Mouse (Mus musculus) testis, postnatal 10 days (tissue): Measurements from ENCODE around the gene Arhgef1.
"Not testable (repeated sequence)": the region's sequence is repeated elsewhere in the genome, so short reads cannot be mapped to it uniquely, and the experiment has no call there.

ENCODE experiments used
- DNase-seq: peaks from one replicate; pipeline ENCODE4 v3.0.0; 2021; ENCODE audit warnings: low spot score

Gene Arhgef1

DNA sequence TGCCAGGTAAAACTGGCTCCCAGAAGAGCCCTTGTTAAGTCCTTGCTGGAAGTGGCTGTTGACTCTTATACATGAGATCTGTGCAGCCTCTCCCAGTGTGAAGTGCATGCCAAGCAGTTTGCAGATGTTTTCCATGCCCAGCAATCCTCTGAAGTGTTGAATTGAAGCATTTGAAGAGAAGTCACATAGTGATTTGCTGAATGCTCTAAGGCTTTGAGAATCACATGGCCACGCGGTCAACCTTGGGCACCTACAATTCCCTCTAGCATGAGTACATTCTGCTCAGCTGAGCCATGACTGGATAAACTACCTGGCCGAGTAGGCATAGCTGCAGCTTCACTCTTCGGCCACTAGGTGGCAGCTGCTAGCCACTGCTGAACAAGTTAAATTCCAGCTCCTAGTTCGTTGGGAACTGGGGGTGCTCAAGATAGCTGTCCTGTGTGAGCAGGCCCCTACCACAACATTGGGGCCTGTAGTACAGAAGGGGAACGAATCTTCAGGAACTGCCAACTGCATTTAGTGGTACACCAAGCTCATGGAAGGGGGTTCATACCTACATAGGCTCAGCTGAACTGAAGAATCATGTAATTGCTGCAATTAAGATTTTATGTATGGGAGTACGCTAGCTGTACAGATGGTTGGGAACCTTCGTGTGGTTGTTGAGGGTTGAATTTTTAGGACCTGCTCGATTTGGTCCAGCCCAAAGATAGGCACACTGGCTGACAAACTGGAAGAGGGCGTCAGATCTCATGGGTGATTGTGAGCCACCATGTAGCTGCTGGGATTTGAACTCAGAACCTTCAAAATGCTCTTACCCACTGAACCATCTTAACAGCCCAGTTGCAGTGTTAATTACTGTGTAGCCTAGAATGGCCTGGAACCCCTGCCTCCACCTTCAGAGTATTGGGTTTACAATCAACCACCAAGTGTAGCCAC, 12.2 kb upstream of the Arhgef1 start:
- DNase-seq = peak; percentile 77

DNA sequence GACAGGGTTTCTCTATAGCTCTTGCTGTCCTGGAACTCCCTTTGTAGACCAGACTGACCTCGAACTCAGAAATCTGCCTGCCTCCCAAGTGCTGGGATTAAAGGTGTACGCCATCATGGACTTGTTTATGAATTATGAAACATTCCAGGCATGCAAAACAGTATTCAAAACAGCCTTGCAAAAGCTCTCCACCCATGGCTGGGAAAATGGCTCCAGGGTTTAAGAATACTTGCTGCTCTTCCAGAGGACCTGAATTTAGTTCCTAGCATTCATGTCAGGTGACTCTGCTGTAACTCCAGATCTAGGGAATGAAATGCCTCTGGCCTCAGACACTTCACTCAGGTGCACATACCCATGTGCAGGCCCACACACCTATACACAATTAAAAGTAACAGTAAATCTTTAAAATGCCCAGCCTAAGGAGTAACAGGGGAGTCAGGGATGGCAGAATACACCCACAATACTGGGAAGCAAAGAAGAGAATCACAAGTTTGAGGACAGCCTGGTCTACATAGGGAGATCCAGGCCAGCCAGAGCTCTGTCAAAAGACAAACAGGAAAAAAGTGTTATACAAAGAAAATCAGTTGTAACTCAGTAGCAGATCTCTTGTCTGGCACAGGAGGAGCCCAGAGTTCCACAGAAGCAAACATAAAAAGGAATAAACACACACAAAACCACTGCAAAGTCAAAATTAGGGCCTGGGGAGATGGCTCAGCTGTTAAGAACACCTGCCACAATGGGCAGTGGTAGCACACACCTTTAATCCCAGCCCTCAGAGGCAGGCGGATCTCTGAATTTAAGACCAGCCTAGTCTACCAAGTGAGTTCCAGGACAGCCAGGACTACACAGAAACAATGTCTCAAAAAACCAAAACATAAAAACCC, 11.2 kb upstream of the Arhgef1 start:
- DNase-seq = no peak

DNA sequence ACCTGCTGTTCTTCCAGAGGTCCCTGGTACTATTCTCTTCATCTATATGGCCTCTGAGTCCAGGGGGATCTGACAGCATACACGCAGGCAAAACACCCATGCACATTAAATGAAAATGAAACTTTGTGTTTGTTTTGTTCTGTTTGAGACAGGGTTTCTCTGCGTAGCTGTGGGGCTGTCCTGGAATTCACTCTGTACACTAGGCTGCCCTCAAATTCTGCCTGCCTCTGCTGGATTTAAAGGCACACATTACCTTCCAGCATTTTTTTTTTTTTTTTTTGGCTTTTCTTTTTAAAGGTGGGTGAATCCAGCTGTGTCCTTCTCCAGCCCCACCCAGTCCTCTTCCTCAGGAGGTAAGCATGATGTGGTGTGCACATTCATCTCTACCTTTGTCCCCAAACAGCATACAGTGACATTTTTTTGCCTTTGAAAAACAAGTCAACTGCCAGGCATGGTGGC, 10.6 kb upstream of the Arhgef1 start:
- no peak for DNase-seq

DNA sequence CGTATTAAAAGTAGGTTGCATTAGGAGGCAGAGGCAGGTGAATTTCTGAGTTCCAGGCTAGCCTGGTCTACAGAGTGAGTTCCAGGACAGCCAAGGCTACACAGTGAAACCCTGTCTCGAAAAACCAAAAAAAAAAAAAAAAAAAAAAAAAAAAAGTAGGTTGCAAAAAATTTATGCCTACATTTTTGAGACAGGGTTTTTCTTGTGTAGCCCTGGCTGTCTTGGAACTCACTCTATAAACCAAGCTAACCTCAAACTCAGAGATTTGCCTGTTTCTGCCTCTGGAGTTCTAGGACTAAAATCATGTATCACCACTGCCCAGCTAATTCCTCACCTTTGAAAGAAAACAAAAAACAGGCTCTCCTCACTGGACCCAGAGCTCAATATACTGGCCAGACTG, 7.0 kb upstream of the Arhgef1 start:
- DNase-seq = not testable (repeated sequence)

DNA sequence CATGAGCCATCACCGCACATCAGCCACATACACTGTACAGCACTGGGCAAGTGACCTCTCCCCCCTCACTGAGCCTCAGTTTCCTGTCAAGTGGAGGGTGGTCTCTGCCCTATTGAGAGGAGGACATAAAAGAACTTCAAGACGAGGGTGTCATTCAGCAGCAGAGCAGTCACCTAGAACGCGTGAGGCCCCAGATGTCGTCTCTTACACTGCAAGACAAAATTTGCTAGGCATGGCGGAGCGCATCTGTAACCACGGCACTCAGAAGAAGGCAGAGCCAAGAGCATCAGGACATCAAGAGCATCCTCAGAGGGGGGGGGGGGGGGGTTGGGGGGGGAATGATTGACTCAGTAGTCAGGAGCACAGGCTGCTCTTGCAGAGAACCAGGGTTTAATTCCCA, 6.4 kb upstream of the Arhgef1 start:
- DNase-seq = no peak

DNA sequence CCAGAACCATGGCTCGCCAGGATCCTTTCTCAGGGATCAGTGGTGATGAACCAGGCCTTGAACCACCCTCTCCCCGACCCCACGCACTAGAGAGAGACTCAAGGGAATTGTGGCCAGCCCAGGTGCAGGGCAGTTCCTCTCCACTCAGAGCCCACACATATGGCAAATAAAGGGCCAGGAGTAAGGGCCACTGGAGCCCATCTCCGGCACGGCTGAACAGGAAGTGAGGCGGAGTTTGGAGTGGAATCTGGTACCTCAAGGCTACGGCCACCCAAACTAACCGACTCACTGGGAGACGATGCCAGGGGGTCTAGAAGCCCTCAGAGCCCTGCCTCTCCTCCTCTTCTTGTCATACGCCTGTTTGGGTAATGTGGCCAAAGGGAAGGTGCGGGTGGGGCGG, 5.5 kb upstream of the Arhgef1 start, which contains the start of gene Cd79a:
TSS of gene Cd79a (plus strand) at position 158 of the 400 bp plus-strand sequence.
- DNase-seq = no peak

DNA sequence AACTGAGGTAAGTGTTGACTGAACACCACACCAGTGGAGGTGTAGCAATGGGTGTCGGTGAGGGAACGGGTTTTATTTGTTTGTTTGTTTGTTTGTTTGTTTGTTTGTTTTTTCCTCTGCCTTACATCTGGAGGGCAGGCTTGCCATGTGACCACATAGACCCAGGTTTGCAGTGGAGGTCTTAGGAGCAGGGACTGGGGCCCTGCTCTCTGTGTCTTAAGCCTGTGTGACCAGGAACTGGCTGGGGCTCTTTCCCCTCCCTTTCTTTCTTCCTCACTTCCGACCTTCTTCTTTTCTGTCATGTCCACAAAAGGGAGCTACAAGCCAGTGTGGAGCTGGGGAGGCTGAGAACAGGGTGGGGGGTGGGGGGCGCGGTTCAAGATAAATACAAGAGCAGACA, 4.8 kb upstream of the Arhgef1 start:
- DNase-seq = no peak

DNA sequence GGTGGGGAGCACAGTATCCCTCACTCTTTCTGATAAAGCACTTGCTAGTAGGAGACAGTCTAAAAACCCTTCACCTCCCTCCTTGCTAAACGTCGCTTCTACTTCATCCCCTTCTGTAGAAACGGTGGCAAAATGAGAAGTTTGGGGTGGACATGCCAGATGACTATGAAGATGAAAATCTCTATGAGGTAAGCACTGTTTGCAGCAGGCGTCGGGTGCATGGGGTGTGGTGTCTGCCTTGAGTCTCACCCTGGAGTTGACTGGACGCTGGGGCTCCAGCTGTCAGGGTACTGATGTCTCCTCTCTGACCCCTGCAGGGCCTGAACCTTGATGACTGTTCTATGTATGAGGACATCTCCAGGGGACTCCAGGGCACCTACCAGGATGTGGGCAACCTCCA, 1.6 kb upstream of the Arhgef1 start:
- DNase-seq = no peak

DNA sequence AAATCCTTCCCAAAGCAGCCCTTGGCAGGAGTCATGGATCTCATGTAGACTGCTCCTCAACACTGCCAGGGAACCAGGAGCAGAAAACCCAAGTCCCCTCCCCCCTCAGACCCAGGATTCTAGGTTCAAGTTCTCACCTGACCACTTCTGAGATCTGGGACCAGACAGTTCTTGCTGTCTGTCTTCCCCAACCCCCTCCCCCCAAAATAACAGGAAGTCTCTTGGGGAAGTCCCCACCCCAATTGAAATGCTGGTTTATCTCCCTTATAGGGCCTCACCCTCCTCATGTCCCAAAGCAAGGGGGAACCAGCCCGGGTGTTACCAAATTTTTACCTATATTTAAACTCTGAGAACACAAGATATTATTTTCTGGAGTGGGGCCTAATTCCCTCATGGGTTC, 870 bp upstream of the Arhgef1 start:
- DNase-seq = no peak

DNA sequence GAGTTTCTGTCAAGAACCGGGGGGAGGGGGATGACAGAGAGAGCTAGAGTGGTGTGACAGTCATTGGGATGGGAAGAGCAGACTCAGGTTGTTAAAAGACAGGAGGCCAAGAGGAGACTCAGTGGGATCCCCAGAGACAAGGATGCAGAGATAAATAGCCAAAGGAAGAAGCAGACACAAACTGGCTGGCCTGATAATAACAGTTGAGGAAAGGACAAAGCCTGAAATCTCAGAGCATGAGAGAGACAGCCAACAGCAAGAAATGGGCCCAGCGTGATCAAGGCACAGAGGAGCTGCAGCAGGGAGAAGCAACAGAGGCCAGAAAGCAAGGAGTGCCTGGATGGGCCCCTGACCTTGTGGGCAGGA, 465 bp upstream of the Arhgef1 start:
- no peak for DNase-seq

DNA sequence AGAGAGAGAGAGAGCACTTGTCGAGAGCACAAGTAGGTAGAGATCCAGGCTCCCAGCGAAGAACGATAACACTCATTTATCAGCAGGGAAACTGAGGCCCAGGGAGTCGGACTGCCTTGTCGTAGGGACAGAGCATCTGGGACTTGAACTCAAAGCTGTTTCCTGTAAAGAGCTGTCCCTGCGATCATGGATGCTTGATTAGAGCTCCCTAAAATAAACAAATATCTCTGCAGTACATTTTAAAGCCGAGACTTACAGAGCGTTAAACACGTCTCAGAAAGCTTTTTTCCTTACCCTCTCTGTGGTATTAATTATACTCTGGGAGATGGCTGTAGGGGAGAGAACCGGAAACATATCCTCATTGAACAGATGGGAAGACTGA, 723 bp downstream of the Arhgef1 start:
- DNase-seq = no peak

DNA sequence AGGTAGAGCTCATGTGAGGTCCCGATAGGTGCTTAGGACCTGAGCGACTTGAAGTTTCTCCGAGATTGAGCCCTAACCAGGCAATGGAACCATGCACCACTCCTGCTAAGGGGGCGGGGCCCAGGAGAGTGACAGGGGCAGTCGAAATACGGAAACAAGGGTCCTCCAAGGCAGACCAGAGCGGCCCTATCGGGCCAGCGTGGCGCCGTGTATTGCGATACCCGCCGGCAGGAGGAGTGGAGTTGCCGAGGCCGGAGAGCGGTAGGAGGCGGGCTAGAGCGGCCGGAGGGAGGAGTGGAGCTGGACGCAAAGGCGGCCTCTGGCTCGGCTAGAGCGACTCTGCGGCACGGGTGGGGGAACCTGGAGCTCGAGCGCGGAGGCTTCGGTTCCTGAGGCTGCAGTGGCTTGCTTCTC, 1.4 kb downstream of the Arhgef1 start:
- DNase-seq = peak; percentile 96

DNA sequence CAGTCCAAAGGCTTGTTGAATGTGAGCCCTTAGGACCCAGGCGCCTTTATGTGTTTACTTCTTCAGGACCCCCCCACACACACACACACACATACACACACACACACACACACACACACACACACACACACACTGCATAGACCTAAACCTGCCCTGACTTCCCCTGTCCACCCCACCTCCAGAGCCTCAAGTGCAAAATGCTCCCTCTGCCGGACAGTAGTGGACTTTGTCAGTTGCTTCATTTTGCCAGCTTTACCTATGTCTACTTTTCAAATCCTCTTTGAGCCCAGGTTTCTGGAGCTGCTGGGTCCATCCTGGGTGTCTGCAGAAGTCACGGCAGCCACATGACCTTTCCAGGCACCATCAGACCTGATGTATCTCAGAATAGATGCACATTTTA, 2.2 kb downstream of the Arhgef1 start:
- peak; percentile 73 for DNase-seq

DNA sequence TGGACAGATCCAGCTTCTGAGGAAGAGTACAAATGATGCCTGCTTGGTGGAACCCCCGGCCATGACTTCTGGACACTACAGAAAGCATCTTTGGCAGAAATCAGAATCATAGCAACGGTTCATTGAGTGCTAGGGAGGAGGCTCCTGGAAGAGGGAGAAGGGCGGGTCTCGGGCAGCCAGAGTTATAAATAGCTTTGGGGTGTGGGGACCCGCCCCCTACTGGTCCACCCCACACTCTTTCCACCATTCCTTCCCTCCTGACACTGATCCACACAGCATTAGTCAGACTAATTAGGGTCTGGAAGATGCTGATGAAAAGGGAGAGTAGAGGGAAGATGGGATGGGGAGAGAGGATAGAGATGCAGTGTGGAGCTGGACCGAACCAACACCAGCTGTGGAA, 3.8 kb downstream of the Arhgef1 start:
- no peak for DNase-seq

DNA sequence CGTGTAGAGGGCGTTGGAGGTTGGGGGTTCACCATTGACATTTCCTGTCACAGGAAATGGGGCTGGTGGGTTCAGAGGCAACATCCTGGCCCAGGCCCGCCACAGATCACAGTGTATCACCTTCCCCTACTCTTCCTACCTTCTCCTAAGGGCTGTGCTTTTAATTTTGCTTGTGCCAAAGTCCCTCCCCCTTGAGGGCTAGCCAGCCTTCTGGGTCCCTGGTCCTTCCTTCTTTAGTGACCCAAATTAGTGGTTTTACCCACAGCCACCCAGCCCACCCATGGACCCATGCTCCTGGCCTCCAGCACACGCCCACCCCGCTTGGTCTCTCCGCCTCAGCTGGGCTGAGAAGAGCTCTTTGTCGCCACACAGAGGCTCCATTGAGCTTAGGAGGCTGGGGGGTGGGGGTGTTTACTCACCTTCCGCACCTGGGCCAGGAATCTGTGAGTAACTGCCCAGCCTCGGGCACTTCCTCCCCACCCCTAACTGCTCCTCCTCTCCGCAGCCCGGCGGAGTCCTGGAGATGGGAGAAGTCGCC, 4.6 kb downstream of the Arhgef1 start:
- DNase-seq = no peak

DNA sequence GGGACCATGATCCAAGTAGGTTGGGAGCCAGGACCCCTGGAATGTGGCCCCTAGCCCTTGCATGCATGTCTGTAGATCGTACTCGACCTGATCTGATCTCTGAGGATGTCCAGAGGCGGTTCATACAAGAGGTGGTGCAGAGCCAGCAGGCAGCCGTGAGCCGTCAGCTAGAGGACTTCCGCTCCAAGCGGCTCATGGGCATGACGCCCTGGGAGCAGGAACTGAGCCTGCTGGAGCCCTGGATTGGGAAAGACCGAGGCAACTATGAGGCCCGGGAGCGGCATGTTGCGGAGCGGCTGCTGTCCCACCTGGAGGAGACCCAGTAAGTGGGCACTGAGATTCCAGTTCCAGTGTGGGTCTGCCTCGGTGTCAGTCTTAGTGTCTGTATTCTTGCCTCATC, 9.8 kb downstream of the Arhgef1 start:
- DNase-seq = no peak

DNA sequence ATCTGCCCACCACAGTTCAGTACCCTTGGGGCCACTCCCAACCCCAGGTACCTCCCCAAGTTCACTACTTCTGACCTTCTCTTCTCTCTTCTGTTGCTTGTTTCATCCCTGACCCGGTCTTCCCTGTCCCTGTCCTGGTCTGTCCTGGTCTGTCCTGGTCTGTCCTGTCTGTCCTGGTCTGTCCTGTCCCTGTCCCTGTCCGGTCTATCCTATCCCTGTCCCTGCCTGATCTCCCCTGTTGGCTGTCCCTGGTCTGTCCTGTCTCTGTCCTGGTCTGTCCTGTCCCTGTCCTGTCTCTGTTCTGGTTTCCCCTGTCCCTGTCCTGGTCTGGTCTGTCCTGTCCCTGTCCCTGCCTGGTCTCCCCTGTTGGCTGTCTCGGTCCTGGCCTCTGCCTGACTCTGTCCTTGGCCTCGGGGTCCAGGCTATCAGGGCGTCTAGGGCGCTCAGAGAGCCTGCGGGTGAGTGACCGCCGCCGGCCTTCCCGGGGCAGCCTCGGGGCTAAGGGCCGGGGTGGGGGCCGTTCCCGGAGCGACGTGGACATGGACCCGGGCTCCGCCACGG, 16.1 kb downstream of the Arhgef1 start:
- DNase-seq = no peak

DNA sequence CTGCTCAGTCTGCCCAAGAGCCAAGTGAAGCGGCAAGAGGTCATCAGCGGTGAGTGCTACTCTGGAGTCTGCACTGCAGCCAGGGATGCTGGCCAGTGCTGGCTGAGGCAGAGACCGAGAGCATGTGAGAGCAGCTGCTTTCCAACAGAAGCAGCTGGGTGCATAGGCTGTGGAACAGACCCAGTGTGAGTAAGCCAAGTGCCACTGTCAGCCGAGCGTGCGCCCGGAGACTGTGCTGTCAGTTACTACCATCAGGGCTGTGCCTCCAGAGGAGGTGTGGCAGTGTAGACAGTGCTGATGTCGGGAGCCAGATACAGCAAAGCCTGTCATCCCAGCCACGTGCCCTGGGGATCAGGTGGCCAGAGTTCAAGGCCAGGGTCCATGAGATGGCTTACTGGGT, 17.0 kb downstream of the Arhgef1 start:
- DNase-seq = no peak

DNA sequence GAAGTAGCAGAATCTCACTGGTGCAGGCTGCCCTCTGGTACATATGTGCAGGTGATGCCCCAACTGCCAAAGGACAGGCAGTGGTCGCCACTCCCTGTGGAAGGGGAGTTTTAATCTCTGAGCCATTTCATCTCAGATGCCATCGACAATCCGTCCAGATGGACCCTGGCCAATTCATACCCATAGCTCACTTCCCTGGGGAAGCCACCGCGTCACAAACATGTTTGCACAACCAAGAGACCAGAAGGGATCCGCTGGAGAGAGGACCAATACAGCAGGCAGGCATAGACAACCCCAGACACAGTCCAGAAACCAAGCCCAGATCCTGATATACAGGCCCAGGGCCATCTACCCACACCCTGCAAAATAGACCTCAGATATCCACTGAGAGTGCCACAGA, 27.8 kb downstream of the Arhgef1 start:
- DNase-seq = no peak

DNA sequence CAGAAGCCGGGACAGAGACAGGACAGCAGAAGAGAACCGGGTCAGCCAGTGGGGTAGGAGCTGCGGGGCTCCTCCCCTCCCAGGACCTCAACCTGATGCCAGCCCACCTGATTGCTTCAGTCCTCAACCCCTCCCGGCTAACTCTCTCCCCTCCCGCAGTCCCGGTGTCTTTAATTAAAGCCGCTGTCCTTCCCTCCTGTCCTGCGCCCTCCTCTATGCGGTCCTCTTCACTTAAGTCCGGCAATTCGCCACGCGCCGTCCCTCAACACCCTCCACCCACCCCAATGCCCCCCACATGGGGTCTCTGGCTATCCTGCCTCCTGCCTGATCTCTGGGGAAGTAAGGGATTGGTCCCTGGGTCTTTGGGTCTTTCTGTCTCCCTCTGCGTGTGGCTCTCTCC, 28.9 kb downstream of the Arhgef1 start:
- no peak for DNase-seq

DNA sequence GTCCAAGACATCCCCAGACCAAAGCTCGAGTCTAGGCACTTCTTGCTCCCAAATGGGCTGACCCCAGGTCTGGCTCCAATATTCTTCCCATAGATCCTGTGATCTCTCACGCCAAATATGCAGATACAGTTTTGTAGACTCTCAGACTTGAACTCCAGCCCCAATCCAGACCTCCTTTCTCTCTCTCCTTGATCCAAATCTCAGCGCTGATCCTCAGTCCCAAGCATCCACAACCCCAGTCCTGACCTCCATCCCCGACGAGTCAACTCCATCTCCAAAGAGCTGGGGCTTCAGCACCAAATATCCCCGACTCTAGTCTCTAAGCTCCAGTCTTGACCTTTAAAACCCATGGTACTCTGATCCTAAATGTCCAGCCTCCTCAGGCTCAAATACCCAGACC, 40.9 kb downstream of the Arhgef1 start:
- DNase-seq = no peak

DNA sequence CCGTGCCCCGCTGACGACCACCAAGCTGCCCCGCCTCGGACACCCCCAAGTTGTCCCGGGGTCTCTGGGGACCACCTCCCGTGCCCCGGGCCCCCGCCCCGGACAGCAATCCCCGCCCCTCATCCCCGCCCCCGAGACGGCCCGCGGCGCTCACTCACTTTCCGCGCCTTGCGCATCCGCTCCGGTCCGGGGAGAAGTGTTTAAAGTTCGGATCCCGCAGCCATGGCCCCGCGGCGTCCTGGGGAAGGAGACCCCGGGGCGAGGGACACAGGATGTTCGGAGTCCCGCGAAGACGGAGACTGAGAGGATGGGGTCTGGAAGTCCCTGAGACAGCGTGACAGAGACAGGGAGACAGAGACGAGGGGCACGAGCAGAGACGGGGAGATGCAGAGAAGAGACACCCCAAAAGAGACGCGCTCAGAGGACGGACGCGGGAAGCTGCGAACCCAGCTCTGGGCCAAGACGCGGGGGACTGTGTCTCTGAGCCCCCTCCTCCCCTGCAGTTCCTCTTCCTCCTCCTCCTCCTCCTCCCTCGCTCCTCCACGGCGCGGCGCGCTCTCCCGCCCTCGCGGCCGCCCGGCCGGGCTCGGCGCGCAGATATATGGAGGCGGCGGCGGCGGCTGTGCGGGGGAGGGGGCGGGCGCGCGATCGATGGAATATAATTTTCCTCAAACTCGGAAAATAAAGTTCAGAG, 41.7 kb downstream of the Arhgef1 start, which contains the start of gene Gm4881:
TSS of gene Gm4881 (minus strand) at position 238 of the 694 bp plus-strand sequence.
- DNase-seq = no peak
